Mouse (Mus musculus) CH12.LX (cell line): ENCODE measurements around the gene Angptl8. TPM values are rescaled to one million over a fixed set of nuclear protein-coding genes. Genes with fewer than 3 reads are reported as not detected.

Source experiments
- DNase-seq: peaks from one replicate; pipeline ENCODE4 v3.0.0-alpha.2; 2013; ENCODE audit errors: extremely low read depth
- H3K27ac ChIP-seq: 2 replicates; pipeline ENCODE4 v1.5.1; 2012; ENCODE audit warnings: low read depth, mild to moderate bottlenecking, control low read depth, moderate library complexity; ENCODE audit not compliant: insufficient read depth
- H3K27me3 ChIP-seq: replicated peaks from 2 replicates; pipeline ENCODE3; 2012; ENCODE audit warnings: inconsistent platforms
- H3K36me3 ChIP-seq, 2 experiments: replicated peaks in 1 of 2; 2 replicates each; pipeline versions ENCODE3 to v1.6.1; 2012; ENCODE audit warnings: inconsistent platforms in 1 of 2, low read length in 1 of 2, mild to moderate bottlenecking in 1 of 2, mixed read lengths in 1 of 2, moderate library complexity in 1 of 2; ENCODE audit not compliant: control insufficient read depth in 1 of 2, insufficient read depth in 1 of 2
- H3K4me1 ChIP-seq, 2 experiments: 2 replicates each; pipeline ENCODE4 v1.6.1; 2012; ENCODE audit warnings: inconsistent platforms in 1 of 2, moderate library complexity in 1 of 2; ENCODE audit not compliant: insufficient read depth in 2 of 2, control insufficient read depth in 1 of 2
- H3K4me2 ChIP-seq: 2 replicates; pipeline ENCODE4 v1.6.1; 2012; ENCODE audit warnings: low read depth, mild to moderate bottlenecking, control low read depth; ENCODE audit not compliant: poor library complexity, insufficient read depth, severe bottlenecking
- H3K4me3 ChIP-seq, 3 experiments: fragments of 150-350 bp in 1 of 3; sonication (generic) in 1 of 3; replicated peaks in 1 of 3; 2 replicates each; pipeline versions ENCODE3 to v1.5.1; 2011 to 2012; ENCODE audit warnings: low read depth in 2 of 3, low read length in 2 of 3, mild to moderate bottlenecking in 2 of 3, moderate library complexity in 2 of 3, control low read depth in 1 of 3, improper control_type of control experiment in 1 of 3, inconsistent platforms in 1 of 3, mixed read lengths in 1 of 3; ENCODE audit not compliant: poor library complexity in 1 of 3
- H3K79me2 ChIP-seq: replicated peaks from 2 replicates; pipeline ENCODE4 v1.6.1; 2012; ENCODE audit warnings: mild to moderate bottlenecking, moderate library complexity; ENCODE audit not compliant: control insufficient read depth, poor library complexity, insufficient read depth, severe bottlenecking; ENCODE audit errors: extremely low read depth
- H3K9ac ChIP-seq: 2 replicates; pipeline ENCODE4 v1.6.1; 2012; ENCODE audit warnings: low read depth, mild to moderate bottlenecking, control low read depth, moderate library complexity; ENCODE audit not compliant: insufficient read depth
- H3K9me3 ChIP-seq: replicated peaks from 2 replicates; pipeline ENCODE3; 2012; ENCODE audit warnings: low read length, inconsistent platforms, mixed read lengths
- CHD2 ChIP-seq: IDR thresholded peaks from 2 replicates; pipeline ENCODE4 v1.6.1; 2011; ENCODE audit warnings: low read length, improper control_type of control experiment
- CTCF ChIP-seq, 2 experiments: IDR thresholded peaks in 1 of 2; conservative IDR thresholded peaks in 1 of 2; 2 replicates each; pipeline ENCODE4 v1.5.1; 2011 to 2012; ENCODE audit warnings: low read depth in 2 of 2, low read length in 2 of 2, improper control_type of control experiment in 1 of 2, inconsistent platforms in 1 of 2, mild to moderate bottlenecking in 1 of 2, moderate library complexity in 1 of 2
- E2F4 ChIP-seq: IDR thresholded peaks from 2 replicates; pipeline ENCODE4 v1.6.1; 2011; ENCODE audit warnings: low read depth, low read length, improper control_type of control experiment; ENCODE audit not compliant: insufficient replicate concordance
- EP300 ChIP-seq: IDR thresholded peaks from 2 replicates; pipeline ENCODE4 v1.6.1; 2011; ENCODE audit warnings: low read length, improper control_type of control experiment
- ETS1 ChIP-seq: conservative IDR thresholded peaks from 2 replicates; pipeline ENCODE4 v1.6.1; 2012; ENCODE audit warnings: low read depth, mild to moderate bottlenecking, inconsistent platforms, low read length, improper control_type of control experiment, moderate library complexity
- GABPA ChIP-seq: IDR thresholded peaks from 2 replicates; pipeline ENCODE4 v1.6.1; 2012; ENCODE audit warnings: low read depth, low read length, improper control_type of control experiment, inconsistent platforms; ENCODE audit not compliant: insufficient replicate concordance
- JUN ChIP-seq: IDR thresholded peaks from 2 replicates; pipeline ENCODE4 v1.6.1; 2011; ENCODE audit warnings: low read depth, mild to moderate bottlenecking, low read length, improper control_type of control experiment, moderate library complexity; ENCODE audit not compliant: insufficient read depth
- JUND ChIP-seq: conservative IDR thresholded peaks from 2 replicates; pipeline ENCODE4 v1.6.1; 2011; ENCODE audit warnings: low read depth, low read length, improper control_type of control experiment
- MEF2A ChIP-seq: IDR thresholded peaks from 2 replicates; pipeline ENCODE4 v1.6.1; 2014; ENCODE audit warnings: low read depth, mild to moderate bottlenecking, inconsistent platforms, low read length, improper control_type of control experiment, borderline replicate concordance
- NELFE ChIP-seq: IDR thresholded peaks from 2 replicates; pipeline ENCODE4 v1.6.1; 2011; ENCODE audit warnings: low read depth, low read length, improper control_type of control experiment
- NRF1 ChIP-seq: IDR thresholded peaks from 2 replicates; pipeline ENCODE4 v1.6.1; 2014; ENCODE audit warnings: low read depth, mild to moderate bottlenecking, inconsistent platforms, low read length, improper control_type of control experiment, moderate library complexity
- PAX5 ChIP-seq: IDR thresholded peaks from 2 replicates; pipeline ENCODE4 v1.6.1; 2012; ENCODE audit warnings: low read length, inconsistent platforms, mixed read lengths
- POLR2A ChIP-seq: IDR thresholded peaks from 2 replicates; pipeline ENCODE4 v1.6.1; 2011; ENCODE audit warnings: low read depth, mild to moderate bottlenecking, improper control_type of control experiment, low read length
- POLR2AphosphoS2 ChIP-seq: IDR thresholded peaks from 2 replicates; pipeline ENCODE4 v1.6.1; 2011; ENCODE audit warnings: low read depth, low read length, improper control_type of control experiment
- RAD21 ChIP-seq: IDR thresholded peaks from 2 replicates; pipeline ENCODE4 v1.6.1; 2011; ENCODE audit warnings: low read depth, mild to moderate bottlenecking, low read length, improper control_type of control experiment, moderate library complexity
- SIN3A ChIP-seq: IDR thresholded peaks from 2 replicates; pipeline ENCODE4 v1.6.1; 2012; ENCODE audit warnings: low read length, improper control_type of control experiment, inconsistent platforms
- SMC3 ChIP-seq: IDR thresholded peaks from 2 replicates; pipeline ENCODE4 v1.6.1; 2011; ENCODE audit warnings: low read depth, low read length, improper control_type of control experiment
- TBP ChIP-seq: conservative IDR thresholded peaks from 2 replicates; pipeline ENCODE4 v1.6.1; 2011; ENCODE audit warnings: low read depth, low read length, improper control_type of control experiment
- ZC3H11A ChIP-seq: IDR thresholded peaks from 2 replicates; pipeline ENCODE4 v1.6.1; 2012; ENCODE audit warnings: low read depth, mild to moderate bottlenecking, inconsistent platforms, low read length, improper control_type of control experiment
- ZKSCAN1 ChIP-seq: IDR thresholded peaks from 2 replicates; pipeline ENCODE4 v1.6.1; 2012; ENCODE audit warnings: low read depth, inconsistent platforms, low read length, improper control_type of control experiment, borderline replicate concordance
- ZNF384 ChIP-seq: IDR thresholded peaks from 2 replicates; pipeline ENCODE4 v1.6.1; 2012; ENCODE audit warnings: low read depth, low read length, improper control_type of control experiment, inconsistent platforms
- dilution Hi-C: fragments of 300-500 bp; cut with MboI; formaldehyde crosslinking; loops from 2 replicates; pipeline ENCODE4 v1.14.3; 2020; ENCODE audit warnings: low sequenced_read_pairs; ENCODE audit not compliant: extremely low pct_unique_long_range_greater_than_20kb, extremely low pct_ligation_motif_present
- in situ Hi-C: fragments of 300-500 bp; cut with MboI; formaldehyde crosslinking; loops from 3 replicates; pipeline ENCODE4 v1.14.3; 2019; ENCODE audit warnings: low sequenced_read_pairs, low pct_ligation_motif_present, low pct_unique_long_range_greater_than_20kb, mixed read lengths
- polyA plus RNA-seq: library from polyadenylated mRNA; unstranded; fragments of >175 nt; gene quantifications from 2 replicates; pipeline ENCODE4 v1.2.1, GENCODE M21; 2012; ENCODE audit warnings: low read depth; ENCODE audit not compliant: insufficient read length
- total RNA-seq, 2 experiments: library from RNA; depleted of rRNA; stranded (reverse); fragments of 300-350 nt in 1 of 2; fragments of >200 nt in 1 of 2; gene quantifications; 2 replicates each; pipeline ENCODE4 v1.2.3; 2012 to 2014

Angptl8 gene
- total and polyA plus RNA-seq, 3 experiments, result not detected

DNA sequence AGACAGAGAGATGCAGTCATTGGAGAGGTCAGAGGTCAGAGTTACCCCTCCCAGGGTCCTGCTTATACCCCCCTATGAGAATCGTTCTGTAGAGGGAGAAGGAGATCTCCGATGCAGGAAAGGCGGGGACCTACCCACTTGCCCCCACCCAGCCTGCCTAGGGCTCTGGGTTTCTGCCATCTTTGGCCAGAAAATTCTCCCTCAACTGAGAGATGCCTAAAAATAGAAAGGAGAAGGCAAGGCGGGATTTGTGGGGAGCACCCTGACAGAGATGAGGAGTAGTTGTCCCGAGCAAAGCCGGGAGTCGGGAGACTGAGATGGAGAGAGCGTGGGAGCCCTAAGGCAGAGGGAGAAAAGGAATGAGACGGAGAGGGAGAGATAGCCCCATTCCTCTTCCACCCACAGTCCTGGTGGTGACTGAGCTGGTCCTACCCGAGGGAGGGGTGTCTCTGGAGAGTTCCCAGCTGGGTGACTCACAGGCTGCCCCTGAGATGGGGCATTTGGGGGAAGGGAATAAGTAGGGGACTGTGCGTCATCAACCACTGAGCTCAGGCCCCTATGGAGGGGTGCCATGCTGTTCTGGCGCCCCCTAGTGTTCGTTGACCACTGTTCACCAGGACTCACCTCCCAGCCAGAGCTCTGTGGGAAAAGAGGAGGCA, 31.2 kb upstream of the Angptl8 start (continued):
- no peak for TF ChIP-seq SIN3A
- TF ChIP-seq TBP, result no peak
- TF ChIP-seq ZNF384, result no peak
- TF ChIP-seq EP300, result no peak
- no peak for TF ChIP-seq E2F4
- no peak for TF ChIP-seq CHD2
- TF ChIP-seq CTCF (conservative IDR thresholded peaks at IDR 0.05 in 1 of 2, IDR thresholded peaks at IDR 0.05 in 1 of 2; ENCODE audit: low read depth in 2 of 2, low read length in 2 of 2), result peak; percentile 72 to 93
- no peak for TF ChIP-seq ZKSCAN1
- TF ChIP-seq PAX5, result no peak
- 0 out of 2 replicates have a peak, but pooled peaks have one; percentile 19 for TF ChIP-seq MEF2A
- no peak for TF ChIP-seq GABPA
- TF ChIP-seq RAD21, result peak; percentile 94
- TF ChIP-seq ETS1, result peak; percentile 45; the same call in 1 of the 2 replicates
- 0 out of 2 replicates have a peak, but pooled peaks have one; percentile 12 for TF ChIP-seq NRF1
- TF ChIP-seq, all 38 proteins: peak for 7

GRCm38 (mm10) chr9:21806363-21806762, 28.9 kb upstream of the Angptl8 start:
- dilution Hi-C loops (no loop called here), in situ Hi-C loops (no loop called here)
- H3K4me1 ChIP-seq, result peaks cover 10% of the 10 kb centered on the region in 2 experiments; a peak in 3 of 4 replicates
- TF ChIP-seq NELFE (no peak), ZC3H11A (no peak), MEF2A (no peak), JUND (no peak), SMC3 (no peak), POLR2A (no peak), JUN (no peak), POLR2AphosphoS2 (no peak)
- no peaks in the 10 kb centered on the region for H3K79me2 ChIP-seq
- no peaks in the 10 kb centered on the region for H3K9me3 ChIP-seq
- peaks cover 0 to 4% of the 10 kb centered on the region in 2 experiments for H3K36me3 ChIP-seq
- H3K9ac ChIP-seq, result no peak overlapping the region
- peaks cover 2% of the 10 kb centered on the region for H3K27me3 ChIP-seq
- H3K4me3 ChIP-seq, result no peak overlapping the region
- DNase-seq, result no peak
- no peak overlapping the region for H3K27ac ChIP-seq
- no peak overlapping the region for H3K4me2 ChIP-seq
